Mouse (Mus musculus): ENCODE data around the gene Hdac1. TPM values are rescaled to one million over a fixed set of nuclear protein-coding genes. Genes with fewer than 3 reads are reported as not detected.

Gene Hdac1
- 196 and 204 TPM in 2 replicates for polyA plus RNA-seq (2015; fragmentation: Nextera tagmentation; extraction: Ambion mirVana)

GRCm38 (mm10) chr4:129542592-129543141 is at the start of gene Hdac1:
TSS of gene Hdac1 (minus strand) at chr4:129542713.
- Histone ChIP-seq H3K4me2 (peak within 1 kb of the TSS; percentile 67), H3K36me3 (no peaks in the 10 kb centered on the region), H3K4me3 (peak within 1 kb of the TSS; percentile 80), H3K27ac (peak within 1 kb of the TSS; percentile 85), H3K27me3 (no peaks in the 10 kb centered on the region), H3K9me3 (no peaks in the 10 kb centered on the region), H3K4me1 (peaks cover 17% of the 10 kb centered on the region), H3K9ac (peak within 1 kb of the TSS; percentile 76)
- WGBS = under 1% methylated on average over 44 of the region's 46 CpGs
- ATAC-seq (ENCODE audit: insufficient number of reproducible peaks, low FRiP score, low TSS enrichment, low read depth) = peak; percentile 99

- 65% methylated on average over 4 of the region's 4 CpGs for WGBS
- H3K27me3 ChIP-seq = no peaks in the 10 kb centered on the region
- H3K36me3 ChIP-seq = peaks cover 31% of the 10 kb centered on the region
- H3K27ac ChIP-seq = no peak overlapping the region
- no peak overlapping the region for H3K4me3 ChIP-seq
- no peaks in the 10 kb centered on the region for H3K9me3 ChIP-seq
- peaks cover 8% of the 10 kb centered on the region; the same call in 1 of the 2 replicates for H3K4me1 ChIP-seq
- ATAC-seq (ENCODE audit: insufficient number of reproducible peaks, low FRiP score, low TSS enrichment, low read depth) = no peak
- no peak overlapping the region for H3K4me2 ChIP-seq
- no peak overlapping the region for H3K9ac ChIP-seq
Measured at GRCm38 (mm10) chr4:129588865-129589264, 46.4 kb upstream of the Hdac1 start.

GRCm38 (mm10) chr4:129586943-129587342 is 44.4 kb upstream of the Hdac1 start:
- H3K4me1 ChIP-seq = peaks cover 8% of the 10 kb centered on the region; the same call in 1 of the 2 replicates
- H3K9me3 ChIP-seq = no peaks in the 10 kb centered on the region
- H3K9ac ChIP-seq = no peak overlapping the region
- no peak overlapping the region for H3K4me3 ChIP-seq
- ATAC-seq (ENCODE audit: insufficient number of reproducible peaks, low FRiP score, low TSS enrichment, low read depth) = no peak
- H3K27me3 ChIP-seq = no peaks in the 10 kb centered on the region
- peaks cover 14% of the 10 kb centered on the region for H3K36me3 ChIP-seq
- H3K4me2 ChIP-seq = no peak overlapping the region
- 36% methylated on average over 1 of the region's 1 CpGs for WGBS
- H3K27ac ChIP-seq = peak overlapping the region; percentile 8; the same call in 1 of the 2 replicates

GRCm38 (mm10) chr4:129585773-129586172 is 43.3 kb upstream of the Hdac1 start:
- peak overlapping the region; percentile 75 for H3K4me2 ChIP-seq
- peaks cover 8% of the 10 kb centered on the region; the same call in 1 of the 2 replicates for H3K4me1 ChIP-seq

GRCm38 (mm10) chr4:129584884-129585608 is 42.5 kb upstream of the Hdac1 start:
- Histone ChIP-seq H3K9me3 (no peaks in the 10 kb centered on the region), H3K27ac (peak overlapping the region; percentile 57), H3K27me3 (no peaks in the 10 kb centered on the region), H3K36me3 (no peaks in the 10 kb centered on the region), H3K4me1 (peaks cover 8% of the 10 kb centered on the region; the same call in 1 of the 2 replicates), H3K4me3 (peak overlapping the region; percentile 49), H3K9ac (peak overlapping the region; percentile 26; the same call in 1 of the 2 replicates), H3K4me2 (peak overlapping the region; percentile 75)
- ATAC-seq (ENCODE audit: insufficient number of reproducible peaks, low FRiP score, low TSS enrichment, low read depth) = peak; percentile 63; the same call in 1 of the 2 replicates
- WGBS = 1% methylated on average over 36 of the region's 36 CpGs

More at GRCm38 (mm10) chr4:129585773-129586172, 43.3 kb upstream of the Hdac1 start:
- Histone ChIP-seq H3K27ac (no peak overlapping the region), H3K9ac (no peak overlapping the region), H3K27me3 (no peaks in the 10 kb centered on the region), H3K4me3 (0 out of 2 replicates have a peak overlapping the region, but pooled peaks have one; percentile 49), H3K9me3 (no peaks in the 10 kb centered on the region), H3K36me3 (peaks cover 2% of the 10 kb centered on the region)
- 72% methylated on average over 9 of the region's 9 CpGs for WGBS
- ATAC-seq (ENCODE audit: insufficient number of reproducible peaks, low FRiP score, low TSS enrichment, low read depth) = no peak

GRCm38 (mm10) chr4:129584370-129584769 is 41.9 kb upstream of the Hdac1 start:
- 64% methylated on average over 1 of the region's 1 CpGs for WGBS
- Histone ChIP-seq H3K4me1 (peaks cover 8% of the 10 kb centered on the region; the same call in 1 of the 2 replicates), H3K27me3 (no peaks in the 10 kb centered on the region), H3K4me3 (peak overlapping the region; percentile 49), H3K27ac (no peak overlapping the region; the same call in 1 of the 2 replicates), H3K9ac (no peak overlapping the region), H3K4me2 (peak overlapping the region; percentile 75), H3K36me3 (no peaks in the 10 kb centered on the region), H3K9me3 (no peaks in the 10 kb centered on the region)
- ATAC-seq (ENCODE audit: insufficient number of reproducible peaks, low FRiP score, low TSS enrichment, low read depth) = no peak

GRCm38 (mm10) chr4:129582251-129582650 is 39.7 kb upstream of the Hdac1 start:
- Histone ChIP-seq H3K4me2 (no peak overlapping the region), H3K4me3 (no peak overlapping the region), H3K4me1 (peaks cover 8% of the 10 kb centered on the region; the same call in 1 of the 2 replicates), H3K27me3 (no peaks in the 10 kb centered on the region), H3K9me3 (no peaks in the 10 kb centered on the region), H3K36me3 (no peaks in the 10 kb centered on the region), H3K27ac (no peak overlapping the region), H3K9ac (no peak overlapping the region)
- WGBS = 83% methylated on average over 1 of the region's 1 CpGs
- no peak for ATAC-seq (ENCODE audit: insufficient number of reproducible peaks, low FRiP score, low TSS enrichment, low read depth)

- Histone ChIP-seq H3K4me1 (peaks cover 11% of the 10 kb centered on the region), H3K27ac (no peak overlapping the region), H3K9ac (no peak overlapping the region), H3K4me2 (no peak overlapping the region), H3K9me3 (no peaks in the 10 kb centered on the region), H3K4me3 (no peak overlapping the region), H3K27me3 (no peaks in the 10 kb centered on the region), H3K36me3 (no peaks in the 10 kb centered on the region)
- no peak for ATAC-seq (ENCODE audit: insufficient number of reproducible peaks, low FRiP score, low TSS enrichment, low read depth)
- 56% methylated on average over 7 of the region's 7 CpGs for WGBS
Measured at GRCm38 (mm10) chr4:129580347-129580746, 37.8 kb upstream of the Hdac1 start.

- no peak for ATAC-seq (ENCODE audit: insufficient number of reproducible peaks, low FRiP score, low TSS enrichment, low read depth)
- H3K27ac ChIP-seq = peak within 1 kb of the TSS; percentile 11; the same call in 1 of the 2 replicates
- H3K4me3 ChIP-seq = no peak within 1 kb of the TSS
- H3K4me1 ChIP-seq = peaks cover 10% of the 10 kb centered on the region
- no peaks in the 10 kb centered on the region for H3K9me3 ChIP-seq
- H3K27me3 ChIP-seq = no peaks in the 10 kb centered on the region
- H3K4me2 ChIP-seq = no peak within 1 kb of the TSS
- H3K36me3 ChIP-seq = no peaks in the 10 kb centered on the region
- WGBS = 78% methylated on average over 5 of the region's 5 CpGs
- no peak within 1 kb of the TSS for H3K9ac ChIP-seq
Measured at GRCm38 (mm10) chr4:129578466-129578865, 36.0 kb upstream of the Hdac1 start, which contains the start of gene Fam167b. TSS of gene Fam167b (minus strand) at chr4:129578549.

- Histone ChIP-seq H3K9ac (no peak overlapping the region), H3K36me3 (no peaks in the 10 kb centered on the region)
Measured at GRCm38 (mm10) chr4:129577688-129578087, 35.2 kb upstream of the Hdac1 start.

GRCm38 (mm10) chr4:129576863-129577491 is 34.5 kb upstream of the Hdac1 start:
- no peak overlapping the region for H3K9ac ChIP-seq
- 32% methylated on average over 21 of the region's 21 CpGs for WGBS
- H3K36me3 ChIP-seq = no peaks in the 10 kb centered on the region
- H3K4me1 ChIP-seq = peaks cover 10% of the 10 kb centered on the region
- no peaks in the 10 kb centered on the region for H3K27me3 ChIP-seq
- no peaks in the 10 kb centered on the region for H3K9me3 ChIP-seq
- H3K27ac ChIP-seq = no peak overlapping the region
- no peak overlapping the region for H3K4me2 ChIP-seq
- ATAC-seq (ENCODE audit: insufficient number of reproducible peaks, low FRiP score, low TSS enrichment, low read depth) = no peak
- no peak overlapping the region for H3K4me3 ChIP-seq

More at GRCm38 (mm10) chr4:129577688-129578087, 35.2 kb upstream of the Hdac1 start:
- Histone ChIP-seq H3K4me2 (no peak overlapping the region), H3K4me1 (peaks cover 10% of the 10 kb centered on the region), H3K4me3 (no peak overlapping the region), H3K9me3 (no peaks in the 10 kb centered on the region), H3K27ac (no peak overlapping the region; the same call in 1 of the 2 replicates), H3K27me3 (no peaks in the 10 kb centered on the region)
- WGBS = 75% methylated on average over 7 of the region's 7 CpGs
- no peak for ATAC-seq (ENCODE audit: insufficient number of reproducible peaks, low FRiP score, low TSS enrichment, low read depth)
